Mouse (Mus musculus) CD8-positive naive resting alpha-beta T cell, adult 2 months (primary cell): ENCODE measurements around the gene Gm13272.
"Not testable (repeated sequence)": the region's sequence is repeated elsewhere in the genome, so short reads cannot be mapped to it uniquely, and the experiment has no call there.

ENCODE experiments used
- DNase-seq, 2 experiments: peaks; one replicate each; pipeline ENCODE4 v3.0.0; 2022; ENCODE audit warnings: low read depth in 2 of 2, low spot score in 2 of 2

Gene Gm13272

GRCm38 (mm10) chr4:88779550-88779949, at the start of gene Gm13272:
Gm13272 (plus strand) TSS chr4:88779850.
- not testable (repeated sequence) for DNase-seq

GRCm38 (mm10) chr4:88738480-88738879, 41.2 kb upstream of the Gm13272 start:
- peak; percentile 78 to 79 for DNase-seq

DNA sequence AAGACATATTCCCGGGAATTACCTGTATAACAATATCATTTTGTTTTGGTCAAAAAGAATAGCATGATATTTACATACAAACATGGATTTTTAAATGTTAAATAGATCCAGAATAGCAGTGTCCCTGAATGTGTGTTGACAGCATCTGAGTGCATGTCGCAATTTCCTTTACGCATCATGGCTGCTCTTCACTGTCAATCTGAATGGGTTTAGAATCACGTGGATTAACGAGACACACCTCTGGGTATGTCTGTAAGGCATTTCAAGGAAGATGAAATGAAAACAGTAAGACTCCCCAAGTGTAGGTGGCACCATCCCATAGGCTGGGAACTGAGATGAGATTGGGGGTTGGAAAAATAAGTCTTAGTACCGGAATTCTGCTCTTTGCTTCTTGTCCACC, 40.6 kb upstream of the Gm13272 start:
- no peak for DNase-seq

- no peak for DNase-seq
These were observed 38.2 kb upstream of the Gm13272 start for GRCm38 (mm10) chr4:88741426-88741825.

- no peak for DNase-seq
These were observed 36.8 kb upstream of the Gm13272 start for GRCm38 (mm10) chr4:88742771-88743371.

GRCm38 (mm10) chr4:88744207-88744606, 35.4 kb upstream of the Gm13272 start:
- DNase-seq = no peak

DNA sequence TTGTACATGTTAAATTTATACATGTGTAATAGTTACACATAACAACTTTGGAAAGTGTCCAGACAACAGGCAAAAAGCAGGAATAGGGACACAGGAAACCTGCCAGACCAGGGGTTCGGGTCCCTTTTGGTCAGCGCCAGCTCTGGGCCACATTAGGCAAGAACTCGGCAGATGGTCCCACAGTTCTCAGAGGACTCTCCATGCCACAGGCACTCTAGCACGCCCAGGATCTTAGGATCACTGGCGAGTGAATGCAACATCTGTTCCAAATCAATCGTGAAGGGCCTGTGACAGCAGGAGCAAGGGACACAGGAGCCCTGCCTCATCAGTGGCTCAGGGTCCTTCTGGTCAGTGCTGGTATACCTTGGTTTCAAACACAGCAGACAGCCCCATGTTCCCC, 29.7 kb upstream of the Gm13272 start:
- DNase-seq = no peak

- DNase-seq = peak; percentile 73 to 80
These were observed 24.8 kb upstream of the Gm13272 start, which contains the start of gene Gm13271 for GRCm38 (mm10) chr4:88754818-88755340. Gm13271 (plus strand) TSS chr4:88754868.

GRCm38 (mm10) chr4:88756581-88757513, 22.8 kb upstream of the Gm13272 start:
- peak in 1 of 2 experiments; percentile 38 for DNase-seq

DNA sequence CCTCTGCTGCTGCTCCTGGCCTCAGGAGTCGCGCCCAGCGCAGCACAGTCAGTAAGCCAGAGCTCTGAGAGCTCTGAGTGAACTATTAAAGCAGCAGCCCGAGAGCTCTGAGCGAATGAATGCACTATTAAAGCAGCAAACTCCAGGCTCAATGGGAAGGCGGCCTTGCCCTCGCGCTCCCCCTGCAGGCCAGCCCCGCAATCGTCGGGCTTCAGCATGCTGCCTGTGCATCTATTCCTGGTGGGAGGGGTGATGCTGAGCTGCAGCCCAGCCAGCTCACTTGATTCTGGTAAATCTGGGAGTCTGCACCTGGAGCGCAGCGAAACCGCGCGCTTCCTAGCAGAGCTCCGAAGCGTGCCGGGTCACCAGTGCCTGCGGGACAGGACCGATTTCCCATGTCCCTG, 22.0 kb upstream of the Gm13272 start:
- DNase-seq = peak; percentile 91 to 94

GRCm38 (mm10) chr4:88758751-88759150, 20.9 kb upstream of the Gm13272 start:
- not testable (repeated sequence) for DNase-seq

- DNase-seq = peak; percentile 40 to 43
These were observed 19.9 kb upstream of the Gm13272 start, which contains the start of gene Gm13283 for GRCm38 (mm10) chr4:88759610-88760268. Gm13283 (plus strand) TSS chr4:88760119.

DNA sequence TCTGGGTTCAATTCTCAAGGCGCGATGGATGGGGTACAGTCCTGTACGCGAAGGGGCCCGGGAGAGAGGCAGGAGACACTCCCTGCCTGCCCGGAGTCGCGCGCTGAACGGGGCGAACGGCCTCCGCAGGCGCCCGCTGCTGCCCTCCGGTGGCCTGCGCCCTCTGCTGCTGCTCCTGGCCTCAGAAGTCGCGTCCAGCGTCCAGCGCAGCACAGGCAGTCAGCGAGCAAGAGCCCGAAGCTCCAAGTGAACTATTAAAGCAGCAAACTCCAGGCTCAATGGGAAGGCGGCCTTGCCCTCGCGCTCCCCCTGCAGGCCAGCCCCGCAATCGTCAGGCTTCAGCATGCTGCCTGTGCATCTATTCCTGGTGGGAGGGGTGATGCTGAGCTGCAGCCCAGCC, 19.2 kb upstream of the Gm13272 start:
- peak; percentile 35 to 39 for DNase-seq

DNA sequence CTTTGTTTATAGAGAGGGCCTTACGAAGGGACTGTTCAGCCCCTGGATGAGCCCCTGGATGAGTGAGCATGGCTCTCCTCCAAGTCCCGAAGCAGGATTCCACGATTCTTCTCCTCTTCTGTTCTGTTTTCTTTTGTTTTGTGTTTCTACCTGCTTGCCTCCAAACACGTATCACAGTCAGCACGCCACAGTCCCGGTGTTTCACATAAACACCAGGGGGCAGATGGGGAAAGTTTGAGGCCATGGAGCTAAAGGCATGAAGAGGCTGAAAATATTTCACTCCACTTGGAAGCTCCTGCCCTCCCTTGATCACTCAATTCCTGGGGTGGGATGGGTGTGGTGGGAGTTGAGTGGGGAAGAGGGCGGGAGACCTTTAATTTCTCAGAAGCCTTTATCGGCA, 17.9 kb upstream of the Gm13272 start:
- peak; percentile 82 to 85 for DNase-seq

GRCm38 (mm10) chr4:88762341-88762740, 17.3 kb upstream of the Gm13272 start:
- not testable (repeated sequence) for DNase-seq

- DNase-seq = not testable (repeated sequence)
These were observed 16.1 kb upstream of the Gm13272 start for GRCm38 (mm10) chr4:88763384-88764018.

- DNase-seq = not testable (repeated sequence)
These were observed 6.1 kb upstream of the Gm13272 start, which contains the start of gene Gm13290 for GRCm38 (mm10) chr4:88773534-88773933. Gm13290 (plus strand) TSS chr4:88773834.

GRCm38 (mm10) chr4:88776622-88777021, 3.0 kb upstream of the Gm13272 start, which contains the start of gene Gm13289:
Gm13289 (plus strand) TSS chr4:88776922.
- DNase-seq = not testable (repeated sequence)

DNA sequence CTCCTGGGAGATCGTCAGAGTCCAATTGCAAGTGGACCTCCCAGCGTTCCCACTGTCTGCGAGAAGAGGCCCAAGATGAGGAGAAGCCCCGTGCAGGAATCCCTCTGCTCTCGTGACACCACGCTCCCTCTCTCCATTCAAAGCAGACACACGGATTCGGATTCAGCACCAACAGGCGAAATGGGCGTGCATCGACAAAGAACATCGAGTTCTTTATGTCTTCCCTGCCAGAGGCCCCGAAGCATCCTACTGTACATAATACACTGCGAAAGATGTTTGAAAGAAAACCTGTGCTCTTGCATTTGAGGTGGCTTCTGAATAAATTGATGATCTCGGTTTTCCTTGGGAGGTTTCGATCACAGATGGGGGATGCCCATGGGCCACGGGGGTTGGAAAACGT, 670 bp downstream of the Gm13272 start:
- not testable (repeated sequence) for DNase-seq

DNA sequence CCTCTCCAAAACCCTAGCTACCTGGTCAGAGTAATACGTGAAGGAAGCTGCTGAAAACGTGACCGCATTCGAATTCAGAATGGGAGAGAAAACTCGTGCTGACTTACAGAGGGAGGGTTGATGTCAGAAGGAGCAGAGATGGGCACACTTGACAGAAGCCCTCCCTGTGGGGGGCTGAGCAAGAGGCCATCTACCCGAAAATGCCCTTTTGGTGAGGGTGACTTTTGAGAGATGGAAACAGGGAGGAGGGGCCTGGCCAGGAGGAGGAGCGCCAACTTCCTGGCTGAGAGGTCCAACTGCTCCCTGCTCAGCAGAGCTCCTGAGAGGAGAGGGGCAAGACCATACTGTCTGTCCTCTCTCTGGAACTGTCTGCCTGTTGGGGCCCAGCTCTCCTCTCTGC, 2.2 kb downstream of the Gm13272 start, which contains the start of gene Ifnz:
Gene Ifnz (plus strand): TSS at position 301 of the 400 bp plus-strand sequence.
- not testable (repeated sequence) for DNase-seq
